Mouse (Mus musculus) MEL (cell line): ENCODE results near the gene Vnn1. TPM values are rescaled to one million over a fixed set of nuclear protein-coding genes. Genes with fewer than 3 reads are reported as not detected.

ENCODE experiments used
- DNase-seq: peaks from one replicate; pipeline ENCODE4 v3.0.0; 2011; ENCODE audit warnings: low read depth, low spot score
- H3K27ac ChIP-seq: 2 replicates; pipeline ENCODE4 v1.5.1; 2012; ENCODE audit warnings: low read depth, mild to moderate bottlenecking, control low read depth, low read length, moderate library complexity; ENCODE audit not compliant: control insufficient read depth
- H3K27me3 ChIP-seq, 2 experiments: fragments of 150-350 bp in 1 of 2; sonication (generic) in 1 of 2; 2 replicates each; pipeline ENCODE4 v1.6.1; 2012; ENCODE audit warnings: low read length in 2 of 2, mild to moderate bottlenecking in 2 of 2, improper control_type of control experiment in 1 of 2, moderate library complexity in 1 of 2; ENCODE audit not compliant: insufficient read depth in 2 of 2, control insufficient read depth in 1 of 2
- H3K36me3 ChIP-seq, 2 experiments: 2 replicates each; pipeline ENCODE4 v1.6.1; 2012 to 2014; ENCODE audit warnings: low read length in 2 of 2, improper control_type of control experiment in 1 of 2, inconsistent platforms in 1 of 2, mild to moderate bottlenecking in 1 of 2; ENCODE audit not compliant: insufficient read depth in 2 of 2, control insufficient read depth in 1 of 2
- H3K4me1 ChIP-seq, 2 experiments: fragments of 150-350 bp in 1 of 2; sonication (generic) in 1 of 2; 2 replicates each; pipeline ENCODE4 v1.6.1; 2012; ENCODE audit warnings: low read length in 2 of 2, improper control_type of control experiment in 1 of 2, mild to moderate bottlenecking in 1 of 2; ENCODE audit not compliant: insufficient read depth in 2 of 2, control insufficient read depth in 1 of 2
- H3K4me3 ChIP-seq, 2 experiments: fragments of 150-350 bp in 1 of 2; sonication (generic) in 1 of 2; 2 replicates each; pipeline ENCODE4 v1.5.1; 2012; ENCODE audit warnings: low read depth in 2 of 2, low read length in 2 of 2, mild to moderate bottlenecking in 2 of 2, moderate library complexity in 2 of 2, control low read depth in 1 of 2, improper control_type of control experiment in 1 of 2; ENCODE audit not compliant: control insufficient read depth in 1 of 2, insufficient read depth in 1 of 2
- H3K79me2 ChIP-seq: 2 replicates; pipeline ENCODE4 v1.6.1; 2012; ENCODE audit warnings: mild to moderate bottlenecking, low read length, moderate library complexity; ENCODE audit not compliant: control insufficient read depth, poor library complexity, insufficient read depth
- H3K9ac ChIP-seq: 2 replicates; pipeline ENCODE4 v1.6.1; 2012; ENCODE audit warnings: low read depth, mild to moderate bottlenecking, control low read depth, low read length, moderate library complexity; ENCODE audit not compliant: control insufficient read depth, poor library complexity, severe bottlenecking
- H3K9me3 ChIP-seq: fragments of 150-350 bp; sonication (generic); replicated peaks from 2 replicates; pipeline ENCODE4 v1.6.1; 2012; ENCODE audit warnings: mild to moderate bottlenecking, low read length, improper control_type of control experiment, moderate library complexity; ENCODE audit not compliant: insufficient read depth
- CHD1 ChIP-seq: IDR thresholded peaks from 2 replicates; pipeline ENCODE4 v1.6.1; 2012; ENCODE audit warnings: low read depth, mild to moderate bottlenecking, inconsistent platforms, low read length, improper control_type of control experiment
- CHD2 ChIP-seq: IDR thresholded peaks from 2 replicates; pipeline ENCODE4 v1.6.1; 2011; ENCODE audit warnings: low read length, improper control_type of control experiment
- CTCF ChIP-seq, 3 experiments: IDR thresholded peaks in 2 of 3; conservative IDR thresholded peaks in 1 of 3; 2 replicates each; pipeline ENCODE4 v1.5.1; 2011 to 2012; ENCODE audit warnings: low read length in 3 of 3, low read depth in 2 of 3, mild to moderate bottlenecking in 2 of 3, improper control_type of control experiment in 1 of 3, inconsistent platforms in 1 of 3, mixed read lengths in 1 of 3, moderate library complexity in 1 of 3; ENCODE audit not compliant: control insufficient read depth in 1 of 3, insufficient read depth in 1 of 3, poor library complexity in 1 of 3, severe bottlenecking in 1 of 3
- E2F4 ChIP-seq: IDR thresholded peaks from 2 replicates; pipeline ENCODE4 v1.6.1; 2011; ENCODE audit warnings: low read depth, low read length, improper control_type of control experiment, borderline replicate concordance
- ELF1 ChIP-seq: IDR thresholded peaks from 2 replicates; pipeline ENCODE4 v1.6.1; 2014; ENCODE audit warnings: low read depth, mild to moderate bottlenecking, inconsistent platforms, low read length, improper control_type of control experiment, moderate library complexity
- ETS1 ChIP-seq: IDR thresholded peaks from 2 replicates; pipeline ENCODE4 v1.6.1; 2012; ENCODE audit warnings: low read depth, mild to moderate bottlenecking, inconsistent platforms, low read length, improper control_type of control experiment, moderate library complexity
- GATA1 ChIP-seq: IDR thresholded peaks from 2 replicates; pipeline ENCODE4 v1.6.1; 2011; ENCODE audit warnings: low read depth, low read length, improper control_type of control experiment
- JUND ChIP-seq: IDR thresholded peaks from 2 replicates; pipeline ENCODE4 v1.6.1; 2011; ENCODE audit warnings: low read depth, mild to moderate bottlenecking, improper control_type of control experiment, low read length
- KAT2A ChIP-seq: conservative IDR thresholded peaks from 2 replicates; pipeline ENCODE4 v1.6.1; 2012; ENCODE audit warnings: low read depth, low read length, improper control_type of control experiment, inconsistent platforms
- MAFK ChIP-seq: IDR thresholded peaks from 2 replicates; pipeline ENCODE4 v1.6.1; 2011; ENCODE audit warnings: low read depth, mild to moderate bottlenecking, low read length, improper control_type of control experiment, borderline replicate concordance
- MAX ChIP-seq: IDR thresholded peaks from 2 replicates; pipeline ENCODE4 v1.6.1; 2011; ENCODE audit warnings: low read length, improper control_type of control experiment
- MAZ ChIP-seq: IDR thresholded peaks from 2 replicates; pipeline ENCODE4 v1.6.1; 2012; ENCODE audit warnings: low read depth, mild to moderate bottlenecking, inconsistent platforms, low read length, improper control_type of control experiment
- MXI1 ChIP-seq: IDR thresholded peaks from 2 replicates; pipeline ENCODE4 v1.6.1; 2011; ENCODE audit warnings: mild to moderate bottlenecking, low read depth, low read length, improper control_type of control experiment
- MYB ChIP-seq: IDR thresholded peaks from 2 replicates; pipeline ENCODE4 v1.6.1; 2011; ENCODE audit warnings: mild to moderate bottlenecking, low read depth, low read length, improper control_type of control experiment
- MYC ChIP-seq: IDR thresholded peaks from 2 replicates; pipeline ENCODE4 v1.6.1; 2011; ENCODE audit warnings: low read depth, mild to moderate bottlenecking, low read length, improper control_type of control experiment, moderate library complexity
- NRF1 ChIP-seq: IDR thresholded peaks from 2 replicates; pipeline ENCODE4 v1.6.1; 2014; ENCODE audit warnings: low read depth, mild to moderate bottlenecking, inconsistent platforms, low read length, improper control_type of control experiment, moderate library complexity; ENCODE audit not compliant: poor library complexity, insufficient read depth, severe bottlenecking
- POLR2A ChIP-seq, 2 experiments: IDR thresholded peaks; 2 replicates each; pipeline ENCODE4 v1.6.1; 2011 to 2012; ENCODE audit warnings: low read length in 2 of 2, mild to moderate bottlenecking in 2 of 2, control low read depth in 1 of 2, improper control_type of control experiment in 1 of 2, low read depth in 1 of 2, moderate library complexity in 1 of 2; ENCODE audit not compliant: control insufficient read depth in 1 of 2, insufficient read depth in 1 of 2, poor library complexity in 1 of 2
- POLR2AphosphoS2 ChIP-seq: IDR thresholded peaks from 2 replicates; pipeline ENCODE4 v1.6.1; 2011; ENCODE audit warnings: low read length, improper control_type of control experiment
- POLR2AphosphoS5 ChIP-seq: IDR thresholded peaks from 2 replicates; pipeline ENCODE4 v1.6.1; 2012; ENCODE audit warnings: low read depth, borderline replicate concordance, mild to moderate bottlenecking, inconsistent platforms, low read length, moderate library complexity, mixed read lengths
- SMC3 ChIP-seq: IDR thresholded peaks from 2 replicates; pipeline ENCODE4 v1.6.1; 2011; ENCODE audit warnings: low read depth, low read length, improper control_type of control experiment
- TAL1 ChIP-seq: IDR thresholded peaks from 2 replicates; pipeline ENCODE4 v1.6.1; 2012; ENCODE audit warnings: mild to moderate bottlenecking, inconsistent platforms, low read length, moderate library complexity, mixed read lengths
- ZKSCAN1 ChIP-seq: IDR thresholded peaks from 2 replicates; pipeline ENCODE4 v1.6.1; 2012; ENCODE audit warnings: low read depth, mild to moderate bottlenecking, inconsistent platforms, low read length, improper control_type of control experiment, moderate library complexity
- polyA plus RNA-seq, 2 experiments: library from polyadenylated mRNA; stranded (reverse) in 1 of 2; unstranded in 1 of 2; fragments of >175 nt in 1 of 2; fragments of >200 nt in 1 of 2; gene quantifications; 2 replicates each; pipeline versions ENCODE4 v1.2.1 to v1.2.4; 2012; ENCODE audit warnings: low replicate concordance in 2 of 2, low read depth in 1 of 2; ENCODE audit not compliant: insufficient read length in 2 of 2, insufficient read depth in 1 of 2, missing spikeins in 1 of 2
- total RNA-seq: library from RNA; depleted of rRNA; stranded (reverse); fragments of 300-350 nt; gene quantifications from 2 replicates; pipeline ENCODE4 v1.2.3, GENCODE M21; 2012

The Vnn1 gene
- total and polyA plus RNA-seq, 3 experiments: not detected

- no peaks in the 10 kb centered on the region for H3K36me3 ChIP-seq
- peak; percentile 14 for DNase-seq
- no peaks in the 10 kb centered on the region; a peak in 1 of 4 replicates for H3K27me3 ChIP-seq
- no peaks in the 10 kb centered on the region for H3K4me1 ChIP-seq
- H3K9me3 ChIP-seq: no peaks in the 10 kb centered on the region
- no peak overlapping the region for H3K9ac ChIP-seq
- no peak overlapping the region for H3K4me3 ChIP-seq
- H3K79me2 ChIP-seq: no peaks in the 10 kb centered on the region
- H3K27ac ChIP-seq: no peak overlapping the region
- no peak for TF ChIP-seq POLR2AphosphoS2
- TF ChIP-seq CTCF (IDR thresholded peaks at IDR 0.05 in 2 of 3, conservative IDR thresholded peaks at IDR 0.05 in 1 of 3; ENCODE audit: control insufficient read depth in 1 of 3, insufficient read depth in 1 of 3, low read depth in 2 of 3, low read length in 3 of 3, poor library complexity in 1 of 3, severe bottlenecking in 1 of 3): peak in 1 of 3 experiments; percentile 37; a peak in 3 of 6 replicates
- TF ChIP-seq SMC3: peak; percentile 23; the same call in 1 of the 2 replicates
Observed at GRCm38 (mm10) chr10:23880695-23881094, 13.8 kb upstream of the Vnn1 start.

- Histone ChIP-seq H3K9me3 (no peaks in the 10 kb centered on the region), H3K79me2 (no peaks in the 10 kb centered on the region), H3K4me3 (no peak overlapping the region), H3K9ac (no peak overlapping the region), H3K4me1 (no peaks in the 10 kb centered on the region), H3K27me3 (no peaks in the 10 kb centered on the region; a peak in 1 of 4 replicates), H3K36me3 (no peaks in the 10 kb centered on the region), H3K27ac (no peak overlapping the region)
- DNase-seq: no peak
- TF ChIP-seq POLR2A (IDR thresholded peaks at IDR 0.05; ENCODE audit: control insufficient read depth in 1 of 2, insufficient read depth in 1 of 2, low read depth in 1 of 2, low read length in 2 of 2, poor library complexity in 1 of 2) (no peak), NRF1 (no peak), KAT2A (no peak), JUND (no peak), MAFK (no peak), MAZ (no peak), TAL1 (no peak), MXI1 (no peak), CHD2 (no peak), E2F4 (no peak), POLR2AphosphoS5 (no peak), ELF1 (no peak), ZKSCAN1 (no peak), ETS1 (no peak), MYC (no peak), CHD1 (no peak), MYB (no peak), MAX (no peak), GATA1 (no peak), CTCF (IDR thresholded peaks at IDR 0.05 in 2 of 3, conservative IDR thresholded peaks at IDR 0.05 in 1 of 3; ENCODE audit: control insufficient read depth in 1 of 3, insufficient read depth in 1 of 3, low read depth in 2 of 3, low read length in 3 of 3, poor library complexity in 1 of 3, severe bottlenecking in 1 of 3) (no peak)
Observed at GRCm38 (mm10) chr10:23884910-23885309, 9.6 kb upstream of the Vnn1 start.
